Mouse (Mus musculus): Measurements from ENCODE around the gene Cd27. TPM values are rescaled to one million over a fixed set of nuclear protein-coding genes. Genes with fewer than 3 reads are reported as not detected.
"Not testable (repeated sequence)": the region's sequence is repeated elsewhere in the genome, so short reads cannot be mapped to it uniquely, and the experiment has no call there.

Gene Cd27
- polyA plus RNA-seq, 1 experiment from 2014 or later: 0.33 TPM

- no peak for ATAC-seq
- ChIA-PET POLR2A (no interaction called here), CTCF (interaction anchor here (1.4 to 1.8 kb wide), 2 partner anchors 50 to 95 kb away, joined by 3 to 13 read pairs; no protein-coding TSS in a partner anchor)
- in situ Hi-C loops (cut with MboI; ENCODE audit: low pct_unique_long_range_greater_than_20kb): no loop called here
- DNase-seq (ENCODE audit: low read depth, low spot score): no peak
- no peaks in the 10 kb centered on the region for H3K27me3 ChIP-seq
- no peak for TF ChIP-seq CTCF (IDR thresholded peaks at IDR 0.05)
Measured at GRCm38 (mm10) chr6:125268799-125269198, 32.0 kb upstream of the Cd27 start.

- POLR2A ChIA-PET: no interaction called here
- TF ChIP-seq CTCF (IDR thresholded peaks at IDR 0.05): no peak
- ATAC-seq: no peak
- in situ Hi-C loops (cut with MboI; ENCODE audit: low pct_unique_long_range_greater_than_20kb): no loop called here
- CTCF ChIA-PET: interaction anchor here (1.0 to 2.3 kb wide), 3 partner anchors 37 to 112 kb away, joined by 3 to 8 read pairs (median 3); no protein-coding TSS in a partner anchor
- no peaks in the 10 kb centered on the region for H3K27me3 ChIP-seq
- no peak for DNase-seq (ENCODE audit: low read depth, low spot score)
Measured at GRCm38 (mm10) chr6:125267469-125267868, 30.7 kb upstream of the Cd27 start.

GRCm38 (mm10) chr6:125266600-125266999, 29.8 kb upstream of the Cd27 start:
- DNase-seq (ENCODE audit: low read depth, low spot score); H3K27me3 ChIP-seq; POLR2A ChIA-PET; in situ Hi-C loops (cut with MboI; ENCODE audit: low pct_unique_long_range_greater_than_20kb); ATAC-seq: not testable (repeated sequence)
- CTCF ChIA-PET: interaction anchor here (1.1 to 2.3 kb wide), 6 partner anchors 10 to 124 kb away, joined by 3 to 8 read pairs (median 3); no protein-coding TSS in a partner anchor

GRCm38 (mm10) chr6:125266091-125266490, 29.3 kb upstream of the Cd27 start:
- in situ Hi-C loops (cut with MboI; ENCODE audit: low pct_unique_long_range_greater_than_20kb): no loop called here
- CTCF ChIA-PET: interaction anchor here (1.1 to 1.7 kb wide), 6 partner anchors 10 to 124 kb away, joined by 3 to 7 read pairs (median 3); no protein-coding TSS in a partner anchor
- no peak for DNase-seq (ENCODE audit: low read depth, low spot score)
- POLR2A ChIA-PET: no interaction called here
- no peak for ATAC-seq
- H3K27me3 ChIP-seq: no peaks in the 10 kb centered on the region
- TF ChIP-seq CTCF (IDR thresholded peaks at IDR 0.05): no peak

GRCm38 (mm10) chr6:125265239-125265638, 28.4 kb upstream of the Cd27 start:
- ChIA-PET POLR2A (no interaction called here), CTCF (interaction anchor here (1.1 to 1.7 kb wide), 4 partner anchors 9 to 123 kb away, joined by 3 to 7 read pairs (median 4); no protein-coding TSS in a partner anchor)
- no peaks in the 10 kb centered on the region for H3K27me3 ChIP-seq
- in situ Hi-C loops (cut with MboI; ENCODE audit: low pct_unique_long_range_greater_than_20kb): no loop called here
- no peak for DNase-seq (ENCODE audit: low read depth, low spot score)
- ATAC-seq: no peak
- no peak for TF ChIP-seq CTCF (IDR thresholded peaks at IDR 0.05)

- TF ChIP-seq CTCF (IDR thresholded peaks at IDR 0.05): no peak
Measured at GRCm38 (mm10) chr6:125264219-125264618, 27.4 kb upstream of the Cd27 start.

GRCm38 (mm10) chr6:125260006-125260555, 23.3 kb upstream of the Cd27 start:
- H3K27me3 ChIP-seq: no peaks in the 10 kb centered on the region
- in situ Hi-C loops (cut with MboI; ENCODE audit: low pct_unique_long_range_greater_than_20kb): no loop called here
- no peak for DNase-seq (ENCODE audit: low read depth, low spot score)
- ATAC-seq: no peak
- CTCF ChIA-PET: interaction anchor here (1.6 kb wide), 1 partner anchor 41 kb away, joined by 3 read pairs; no protein-coding TSS in a partner anchor
- TF ChIP-seq CTCF (IDR thresholded peaks at IDR 0.05): no peak
- POLR2A ChIA-PET: interaction anchor here (1.9 kb wide), 1 partner anchor 26 kb away, joined by 4 read pairs; no protein-coding TSS in a partner anchor

More at GRCm38 (mm10) chr6:125264219-125264618, 27.4 kb upstream of the Cd27 start:
- no peaks in the 10 kb centered on the region for H3K27me3 ChIP-seq
- no peak for DNase-seq (ENCODE audit: low read depth, low spot score)
- no peak for ATAC-seq
- in situ Hi-C loops (cut with MboI; ENCODE audit: low pct_unique_long_range_greater_than_20kb): no loop called here
- POLR2A ChIA-PET: no interaction called here
- CTCF ChIA-PET: no interaction called here

- POLR2A ChIA-PET: interaction anchor here (1.1 kb wide), 2 partner anchors 17 to 95 kb away, joined by 3 to 5 read pairs; no protein-coding TSS in a partner anchor
- DNase-seq (ENCODE audit: low read depth, low spot score): no peak
Measured at GRCm38 (mm10) chr6:125256222-125256966, 19.6 kb upstream of the Cd27 start.

GRCm38 (mm10) chr6:125255516-125256044, 18.8 kb upstream of the Cd27 start:
- ChIA-PET CTCF (interaction anchor here (1.0 to 1.7 kb wide), 5 partner anchors 10 to 37 kb away, joined by 3 to 5 read pairs (median 4); no protein-coding TSS in a partner anchor), POLR2A (interaction anchor here (1.1 kb wide), 1 partner anchor 95 kb away, joined by 5 read pairs; no protein-coding TSS in a partner anchor)
- in situ Hi-C loops (cut with MboI; ENCODE audit: low pct_unique_long_range_greater_than_20kb): no loop called here
- ATAC-seq (no peak), DNase-seq (ENCODE audit: low read depth, low spot score) (no peak)
- no peaks in the 10 kb centered on the region for H3K27me3 ChIP-seq
- TF ChIP-seq CTCF (IDR thresholded peaks at IDR 0.05): no peak

More at GRCm38 (mm10) chr6:125256222-125256966, 19.6 kb upstream of the Cd27 start:
- no peak for ATAC-seq
- no peaks in the 10 kb centered on the region for H3K27me3 ChIP-seq
- no peak for TF ChIP-seq CTCF (IDR thresholded peaks at IDR 0.05)
- CTCF ChIA-PET: interaction anchor here (1.0 to 1.7 kb wide), 5 partner anchors 9 to 38 kb away, joined by 3 to 5 read pairs (median 3); partner anchors contain the start of gene Tapbpl
- in situ Hi-C loops (cut with MboI; ENCODE audit: low pct_unique_long_range_greater_than_20kb): no loop called here

- ChIA-PET POLR2A (no interaction called here), CTCF (interaction anchor here (1.2 kb wide), 1 partner anchor 10 kb away, joined by 5 read pairs; no protein-coding TSS in a partner anchor)
- in situ Hi-C loops (cut with MboI; ENCODE audit: low pct_unique_long_range_greater_than_20kb): no loop called here
- no peak for TF ChIP-seq CTCF (IDR thresholded peaks at IDR 0.05)
- ATAC-seq (no peak), DNase-seq (ENCODE audit: low read depth, low spot score) (no peak)
- H3K27me3 ChIP-seq: no peaks in the 10 kb centered on the region
Measured at GRCm38 (mm10) chr6:125253863-125254715, 17.3 kb upstream of the Cd27 start.
